Mouse (Mus musculus) left cerebral cortex, adult 9 months (tissue): Measurements from ENCODE around the gene Ifrd2.
"Not testable (repeated sequence)": the region's sequence is repeated elsewhere in the genome, so short reads cannot be mapped to it uniquely, and the experiment has no call there.

Experiments
- DNase-seq, 2 experiments: peaks; one replicate each; pipeline ENCODE4 v3.0.0; 2022; ENCODE audit warnings: low spot score in 2 of 2

Gene Ifrd2

DNA sequence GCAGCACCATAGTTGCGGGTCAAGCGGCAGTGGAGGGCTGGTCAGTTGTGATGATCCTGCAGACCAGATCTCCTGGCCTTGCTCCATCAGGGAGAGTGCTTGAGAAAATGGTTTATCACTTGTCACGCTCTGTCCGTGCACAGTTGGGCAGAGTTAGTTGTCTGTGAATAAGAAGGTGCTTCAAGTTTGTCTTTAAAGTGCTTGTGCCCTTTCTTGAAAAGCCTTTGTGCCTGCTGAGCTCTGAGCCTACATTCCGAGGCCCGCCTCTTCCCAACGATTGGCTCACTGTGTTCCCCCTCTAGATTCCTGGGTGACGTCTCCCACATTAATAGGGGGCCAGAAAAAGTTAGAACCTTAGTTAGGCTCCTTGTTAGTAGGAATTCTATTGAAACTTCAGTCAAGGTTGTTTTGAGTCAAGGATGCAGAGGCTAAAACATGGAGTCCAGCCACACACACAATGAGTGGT lies 35.5 kb upstream of the Ifrd2 start:
- no peak for DNase-seq

DNA sequence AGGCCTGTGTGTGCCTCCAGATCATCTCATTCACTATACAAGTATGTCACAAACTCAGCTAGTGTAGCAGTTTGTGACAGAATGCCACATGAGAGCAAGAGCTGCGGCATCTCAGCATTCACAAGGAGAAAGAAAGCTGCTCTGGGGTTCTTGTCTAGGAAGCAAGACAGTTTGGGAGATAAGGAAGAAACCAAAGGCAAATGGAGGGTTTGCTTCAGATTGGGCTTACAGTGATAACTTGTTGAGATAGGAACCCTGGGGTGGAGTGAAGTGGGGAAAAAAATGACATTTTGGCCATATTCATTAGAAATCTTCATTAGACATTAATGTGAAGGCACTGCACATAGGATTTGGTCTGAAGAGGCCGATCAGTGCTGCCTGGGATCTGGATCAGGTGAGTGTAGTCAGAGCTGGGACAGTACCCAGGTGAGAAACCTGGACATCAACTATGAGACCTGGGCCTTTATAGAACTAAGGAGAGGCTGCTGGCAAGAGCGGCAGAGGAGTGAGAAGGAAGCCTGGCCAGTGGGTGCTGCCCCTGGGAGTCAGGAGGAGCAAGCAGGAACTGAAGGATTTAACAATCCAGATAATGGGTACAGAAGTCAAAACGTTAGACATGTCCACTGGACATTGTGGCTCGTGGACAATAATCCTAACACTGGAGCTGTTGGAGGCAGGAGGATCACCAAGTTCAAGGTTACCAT lies 34.6 kb upstream of the Ifrd2 start:
- DNase-seq, result no peak

GRCm38 (mm10) chr9:107553541-107554318 lies 33.7 kb upstream of the Ifrd2 start:
- DNase-seq, result no peak

DNA sequence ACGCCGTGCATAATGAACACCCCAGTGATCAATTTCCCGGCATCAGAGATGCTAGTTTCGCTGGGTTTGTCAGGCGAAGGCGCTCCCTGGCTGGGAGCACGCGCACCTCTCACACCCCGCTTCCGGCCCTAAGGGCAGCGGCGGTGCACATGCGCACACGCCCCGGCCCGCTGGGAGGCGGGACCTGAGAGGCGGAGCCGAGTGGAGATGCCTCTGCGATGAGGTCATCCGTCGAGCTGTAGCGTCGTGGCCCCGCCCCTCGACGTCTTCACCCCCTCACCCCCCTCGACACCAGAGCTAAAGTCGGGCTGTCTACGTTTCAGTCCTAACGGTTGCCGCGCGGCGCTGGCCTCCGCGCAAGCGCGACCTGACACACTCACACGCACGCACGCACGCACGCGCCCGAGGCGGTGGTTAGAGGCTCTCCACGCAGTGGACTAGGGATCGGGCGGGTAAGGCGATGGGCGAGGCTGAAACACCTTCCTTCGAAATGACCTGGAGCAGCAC lies 33.1 kb upstream of the Ifrd2 start:
- peak; percentile 90 to 94 for DNase-seq

DNA sequence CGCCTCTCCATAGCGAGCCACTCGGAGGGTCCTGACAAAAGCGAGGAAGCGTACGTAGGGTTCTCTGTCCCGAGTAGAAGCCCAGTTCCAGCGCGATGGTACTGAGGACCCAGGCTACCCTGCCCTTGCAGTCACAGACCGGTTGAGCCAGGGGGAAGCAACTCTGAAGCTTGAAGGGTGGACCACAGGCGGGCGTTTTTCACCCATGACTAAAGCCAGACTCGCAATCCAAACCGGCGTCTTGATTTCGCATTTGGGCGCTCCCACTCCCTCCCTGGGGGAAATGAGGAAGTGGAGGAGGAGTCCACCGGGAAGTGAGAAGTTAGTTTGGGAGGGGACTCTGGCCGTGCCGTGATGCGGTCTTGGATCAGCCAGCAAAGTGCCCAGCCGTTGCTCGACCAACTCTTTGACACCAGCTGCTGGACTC lies 32.4 kb upstream of the Ifrd2 start:
- DNase-seq, result no peak

- no peak for DNase-seq
Observed at GRCm38 (mm10) chr9:107555701-107556100, 31.7 kb upstream of the Ifrd2 start.

- no peak for DNase-seq
Observed at GRCm38 (mm10) chr9:107556346-107556745, 31.1 kb upstream of the Ifrd2 start.

DNA sequence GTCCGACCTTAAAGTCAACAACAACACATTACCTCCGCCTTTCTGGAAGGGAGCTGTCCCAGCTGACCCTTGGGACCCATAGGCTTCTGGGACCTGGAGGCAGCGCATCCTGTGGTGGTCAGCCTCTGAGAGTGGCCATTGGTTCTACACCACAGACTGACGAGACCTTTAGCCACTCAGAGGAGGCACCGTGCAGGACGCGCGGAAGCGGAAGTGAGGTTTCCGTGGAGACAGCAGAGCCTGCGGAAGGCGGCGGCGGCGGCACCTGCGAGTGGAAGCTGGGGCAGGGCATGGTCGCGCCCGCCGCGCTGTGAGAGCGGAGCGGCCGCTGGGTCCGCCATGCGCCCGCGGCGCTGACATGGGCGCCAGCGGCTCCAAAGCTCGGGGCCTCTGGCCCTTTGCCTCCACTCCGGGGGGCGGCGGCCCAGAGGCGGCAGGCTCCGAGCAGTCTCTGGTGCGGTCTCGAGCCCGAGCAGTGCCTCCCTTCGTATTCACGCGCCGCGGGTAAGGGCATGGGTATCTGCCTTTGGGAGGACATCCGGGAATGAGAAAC lies 24.3 kb upstream of the Ifrd2 start, which contains the start of gene Tusc2:
Gene Tusc2 (plus strand): TSS at position 227 of the 553 bp plus-strand sequence.
- DNase-seq, result peak; percentile 92 to 96

DNA sequence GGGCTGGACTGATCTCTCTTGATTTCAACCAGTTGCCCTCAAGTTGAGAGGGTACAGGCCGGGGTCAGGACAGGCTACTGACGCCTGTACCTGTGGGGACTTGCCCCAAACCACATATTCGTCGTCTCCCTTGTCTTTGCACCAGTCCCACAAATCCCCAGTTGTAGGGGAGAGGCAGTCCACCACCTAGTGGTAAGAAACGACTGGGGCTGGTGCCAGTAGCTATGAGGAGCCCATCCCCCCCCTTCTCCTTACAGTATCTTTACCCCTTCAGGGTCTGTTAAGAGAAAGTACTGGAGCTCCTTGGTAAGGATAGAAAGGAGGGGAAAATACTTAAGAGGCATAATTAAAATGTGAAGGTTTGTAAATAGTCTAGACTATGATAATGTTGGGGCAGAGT lies 21.9 kb upstream of the Ifrd2 start:
- DNase-seq, result not testable (repeated sequence)

DNA sequence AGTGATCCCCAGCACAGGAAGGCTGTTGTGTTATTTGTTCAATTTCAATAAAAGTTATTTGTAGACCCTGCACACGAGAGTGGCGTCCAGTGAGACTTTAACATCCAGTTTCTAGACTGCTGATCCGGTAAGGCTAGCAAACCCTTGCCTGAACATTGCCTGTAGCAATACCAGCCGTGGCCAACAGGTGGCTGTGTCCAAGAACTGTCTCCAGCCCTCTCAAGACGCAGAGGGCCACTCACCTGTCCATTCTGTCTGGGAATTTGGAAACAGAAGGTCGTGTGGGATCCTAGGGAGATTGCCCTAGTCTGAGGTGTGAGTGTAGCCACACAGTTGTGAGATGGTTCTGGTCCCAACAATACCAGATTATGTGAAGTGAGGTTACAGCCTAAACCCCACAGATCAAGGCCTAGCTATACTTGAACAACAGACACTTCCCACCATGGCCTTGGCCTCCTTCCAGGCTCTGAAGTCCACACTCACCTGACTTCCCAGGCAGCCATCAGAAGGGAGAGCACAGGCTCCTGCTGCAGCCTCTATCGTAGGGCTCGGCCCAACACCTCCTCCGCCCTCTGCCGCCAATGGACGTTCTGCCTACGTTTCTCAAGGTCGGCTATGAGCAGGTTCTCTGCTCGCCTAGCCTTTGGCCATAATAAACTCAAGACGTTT lies 21.3 kb upstream of the Ifrd2 start:
- DNase-seq, result peak in 1 of 2 experiments; percentile 79

DNA sequence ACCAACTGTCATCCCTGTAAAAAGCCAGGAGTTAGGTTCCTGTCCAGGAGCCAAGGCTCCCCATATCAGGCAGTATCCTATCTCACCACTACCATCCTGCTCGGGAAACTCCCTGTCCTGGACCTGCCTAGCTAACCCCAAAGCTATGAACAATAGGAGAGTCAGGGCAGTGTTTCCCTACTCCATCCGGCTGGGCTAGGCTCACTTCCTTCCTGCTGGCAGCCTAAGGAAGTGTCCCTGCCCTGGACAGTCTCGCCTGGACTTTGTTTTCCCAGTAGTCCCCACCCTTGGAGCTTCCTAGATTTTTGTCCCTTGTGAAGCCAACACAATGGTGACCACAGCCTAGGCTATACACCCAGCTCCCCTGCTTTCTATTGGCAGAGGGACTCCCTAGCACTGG lies 20.6 kb upstream of the Ifrd2 start:
- DNase-seq, result no peak

- DNase-seq, result no peak
Observed at GRCm38 (mm10) chr9:107567702-107568319, 19.6 kb upstream of the Ifrd2 start, which contains the start of gene Hyal2. TSS of gene Hyal2 (plus strand) at chr9:107567945.

- DNase-seq, result peak in 1 of 2 experiments; percentile 82
Observed at GRCm38 (mm10) chr9:107568331-107569261, 18.8 kb upstream of the Ifrd2 start.

DNA sequence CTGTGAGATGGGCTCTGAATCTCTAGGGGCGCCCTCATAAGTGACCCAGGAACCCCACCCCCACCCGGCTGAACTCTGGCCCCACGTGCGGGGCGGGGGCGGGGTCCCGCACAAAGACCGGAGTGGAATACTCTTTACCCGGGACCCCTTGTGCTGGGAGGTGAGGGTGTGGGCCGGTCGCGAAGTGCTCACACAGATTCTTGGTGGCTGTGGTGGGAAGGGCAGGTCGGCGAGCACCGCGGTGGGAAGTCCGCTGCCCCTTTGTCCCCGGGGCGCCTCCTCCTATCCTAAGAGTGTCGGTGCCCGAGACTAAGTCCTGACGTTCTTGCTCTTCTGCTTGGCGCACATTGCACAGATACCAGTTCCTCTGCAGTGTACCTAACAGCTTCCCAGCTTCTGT lies 18.2 kb upstream of the Ifrd2 start:
- DNase-seq, result no peak

- DNase-seq, result no peak
Observed at GRCm38 (mm10) chr9:107570016-107570415, 17.4 kb upstream of the Ifrd2 start.

GRCm38 (mm10) chr9:107570845-107571244 lies 16.6 kb upstream of the Ifrd2 start:
- no peak for DNase-seq

GRCm38 (mm10) chr9:107571534-107572326 lies 15.7 kb upstream of the Ifrd2 start:
- DNase-seq, result no peak

GRCm38 (mm10) chr9:107572327-107572662 lies 15.1 kb upstream of the Ifrd2 start:
- DNase-seq, result no peak

GRCm38 (mm10) chr9:107573774-107574173 lies 13.7 kb upstream of the Ifrd2 start:
- not testable (repeated sequence) for DNase-seq
